Mouse (Mus musculus): ENCODE measurements at regions not wholly inside any gene's neighbourhood (a gene's known extent, or its start where the extent isn't known, plus 50 kb on each side); places are given as distances from the start of the nearest gene placed in this dataset.

DNA sequence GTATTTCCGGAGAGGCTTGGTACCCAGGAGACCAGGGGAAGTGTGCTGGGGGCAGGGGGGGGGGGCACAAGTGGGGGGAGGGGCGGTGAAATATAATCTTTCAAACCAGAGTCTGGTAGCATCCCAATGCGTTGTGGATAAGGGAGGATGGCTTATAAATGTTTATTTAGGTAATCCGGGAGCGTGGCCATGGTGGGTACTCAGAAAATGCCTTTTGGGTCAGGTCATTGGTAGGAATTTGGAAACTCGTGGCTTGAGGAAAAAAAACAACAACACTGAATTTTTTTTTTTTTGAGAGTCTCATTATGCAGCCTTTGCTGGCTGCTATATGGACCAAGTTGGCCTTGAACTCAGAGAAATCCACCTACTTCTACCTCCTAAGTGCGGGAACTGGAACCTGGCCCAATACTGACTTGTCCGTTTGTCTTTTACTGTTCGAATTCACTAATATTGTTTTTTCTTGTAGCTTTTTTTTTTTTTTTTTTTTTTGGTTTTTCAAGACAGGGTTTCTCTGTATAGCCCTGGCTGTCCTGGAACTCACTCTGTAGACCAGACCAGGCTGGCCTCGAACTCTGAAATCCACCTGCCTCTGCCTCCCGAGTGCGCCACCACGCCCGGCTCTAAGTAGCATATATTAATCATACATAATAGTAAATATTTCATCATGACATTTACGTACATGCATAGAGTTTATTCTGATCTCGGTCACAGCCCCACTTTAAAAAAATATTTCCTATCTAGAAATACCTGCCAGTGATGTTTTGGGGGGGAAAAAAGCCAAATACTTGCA lies 52.8 kb upstream of the Pim1 start:
- H3K27ac ChIP-seq (ENCODE audit: insufficient read depth, low read length), result no peak overlapping the region
- no peaks in the 10 kb centered on the region for H3K4me1 ChIP-seq (ENCODE audit: control insufficient read depth, insufficient read depth, low read length)
- TF ChIP-seq POLR2A (IDR thresholded peaks at IDR 0.05; ENCODE audit: low read depth, low read length), result no peak
- TF ChIP-seq CTCF (IDR thresholded peaks at IDR 0.05; ENCODE audit: borderline replicate concordance, insufficient read depth, low read length), result no peak
- no peak overlapping the region for H3K4me3 ChIP-seq (ENCODE audit: insufficient read depth, low read length)

DNA sequence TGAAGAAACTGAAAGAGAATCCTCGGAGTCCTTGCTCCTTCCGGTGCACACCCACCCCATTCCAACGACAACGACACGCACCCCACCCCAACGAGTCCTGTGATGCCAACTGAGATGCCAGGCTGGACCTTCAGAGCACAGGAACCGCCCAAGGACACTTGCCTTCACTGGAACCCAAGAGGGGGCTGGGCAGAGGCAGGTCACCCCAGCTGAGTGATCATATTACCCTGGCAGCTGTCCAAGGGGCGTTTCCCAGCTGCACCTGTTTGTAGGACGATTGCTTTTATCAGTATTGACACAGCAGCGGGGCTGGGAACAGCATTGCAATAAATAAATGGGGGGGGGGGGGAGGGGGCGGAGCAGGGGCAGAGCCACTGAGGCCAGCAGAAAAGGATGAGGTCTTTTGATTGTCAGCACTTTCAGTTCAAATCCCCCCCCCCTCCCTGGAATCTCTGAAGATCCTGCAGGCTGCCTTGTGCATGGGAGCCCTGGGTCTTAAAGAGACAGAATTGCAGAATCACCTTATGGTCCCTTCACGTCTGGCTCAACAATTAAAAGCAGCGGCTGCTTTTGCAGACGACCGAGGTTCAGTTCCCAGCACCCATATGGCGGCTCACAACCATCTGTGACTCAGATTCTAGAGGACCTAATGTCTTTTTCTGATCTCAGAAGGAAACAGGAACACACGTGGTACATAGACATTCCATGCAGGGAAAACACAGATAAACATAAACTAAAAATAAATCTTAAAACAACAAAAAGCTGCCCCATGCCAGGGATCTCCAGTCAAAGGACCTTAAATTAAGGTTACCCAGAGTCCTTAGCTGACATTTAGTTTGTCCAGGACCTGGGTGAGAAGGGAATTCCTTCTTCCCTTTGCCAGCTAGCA lies 52.0 kb upstream of the Pim1 start:
- no peaks in the 10 kb centered on the region for H3K4me1 ChIP-seq (ENCODE audit: control insufficient read depth, insufficient read depth, low read length)
- H3K4me3 ChIP-seq (ENCODE audit: insufficient read depth, low read length), result no peak overlapping the region
- no peak for TF ChIP-seq CTCF (IDR thresholded peaks at IDR 0.05; ENCODE audit: borderline replicate concordance, insufficient read depth, low read length)
- no peak for TF ChIP-seq POLR2A (IDR thresholded peaks at IDR 0.05; ENCODE audit: low read depth, low read length)
- H3K27ac ChIP-seq (ENCODE audit: insufficient read depth, low read length), result no peak overlapping the region

GRCm38 (mm10) chr17:29439992-29440391 lies 50.6 kb upstream of the Pim1 start:
- TF ChIP-seq POLR2A (IDR thresholded peaks at IDR 0.05; ENCODE audit: low read depth, low read length) (no peak), CTCF (IDR thresholded peaks at IDR 0.05; ENCODE audit: borderline replicate concordance, insufficient read depth, low read length) (no peak)
- Histone ChIP-seq H3K4me1 (ENCODE audit: control insufficient read depth, insufficient read depth, low read length) (no peaks in the 10 kb centered on the region), H3K27ac (ENCODE audit: insufficient read depth, low read length) (no peak overlapping the region), H3K4me3 (ENCODE audit: insufficient read depth, low read length) (no peak overlapping the region)

GRCm38 (mm10) chr17:29440490-29440889 lies 50.1 kb upstream of the Pim1 start:
- no peak overlapping the region for H3K4me3 ChIP-seq (ENCODE audit: insufficient read depth, low read length)
- H3K4me1 ChIP-seq (ENCODE audit: control insufficient read depth, insufficient read depth, low read length), result no peaks in the 10 kb centered on the region
- no peak overlapping the region for H3K27ac ChIP-seq (ENCODE audit: insufficient read depth, low read length)
- no peak for TF ChIP-seq CTCF (IDR thresholded peaks at IDR 0.05; ENCODE audit: borderline replicate concordance, insufficient read depth, low read length)
- TF ChIP-seq POLR2A (IDR thresholded peaks at IDR 0.05; ENCODE audit: low read depth, low read length), result no peak

Measured in embryonic fibroblast, embryonic 13.5 days (primary cell).